Mouse (Mus musculus): ENCODE measurements around the gene Rfx3. TPM values are rescaled to one million over a fixed set of nuclear protein-coding genes. Genes with fewer than 3 reads are reported as not detected.

Gene Rfx3
- polyA plus RNA-seq, 1 experiment from 2014 or later = 28.7 TPM

DNA sequence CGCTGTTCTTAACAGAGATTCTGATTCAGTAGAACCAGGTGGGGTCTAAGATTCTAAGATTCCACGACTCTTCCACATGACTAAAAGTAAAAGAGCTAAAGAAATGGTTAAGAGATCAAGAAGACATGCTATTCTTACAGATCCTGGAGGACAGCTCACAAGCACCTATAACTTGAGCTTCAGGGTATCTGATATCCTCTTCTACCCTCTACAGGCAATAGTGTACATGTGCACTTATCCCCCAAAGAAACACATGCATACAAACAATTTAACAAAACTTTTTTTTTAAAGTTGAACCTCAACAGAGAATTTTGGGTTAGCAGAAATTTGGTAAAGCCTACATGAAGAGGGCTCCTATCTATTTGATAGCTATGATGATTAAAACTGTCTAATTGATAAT is 79.8 kb downstream of the Rfx3 start:
- no peaks in the 10 kb centered on the region for H3K27me3 ChIP-seq (ENCODE audit: control insufficient read depth, insufficient read depth, low read length)
- DNase-seq (ENCODE audit: low spot score) = no peak

DNA sequence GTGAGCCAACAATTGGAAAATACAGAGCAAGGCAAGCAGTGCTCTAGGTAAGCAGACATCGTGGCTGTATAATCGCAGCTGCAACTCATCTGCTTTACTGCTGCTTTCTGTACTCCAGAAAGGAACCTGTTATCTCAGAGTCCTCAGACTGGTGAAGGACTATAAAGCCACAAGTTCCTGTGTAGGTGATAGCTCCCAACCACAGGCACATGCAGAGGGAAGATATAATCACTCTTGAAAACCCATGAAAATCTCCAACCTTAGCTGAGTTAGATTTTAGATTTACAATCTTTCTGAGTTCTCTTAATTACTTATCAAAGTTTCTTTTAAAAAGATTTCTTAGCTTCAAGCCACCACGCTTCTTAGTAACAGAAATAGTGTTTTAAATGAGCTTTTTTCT is 84.6 kb downstream of the Rfx3 start:
- no peak overlapping the region for H3K27ac ChIP-seq (ENCODE audit: low read depth, low read length)
- H3K27me3 ChIP-seq (ENCODE audit: control insufficient read depth, insufficient read depth, low read length) = no peaks in the 10 kb centered on the region
- H3K4me1 ChIP-seq (ENCODE audit: control insufficient read depth, insufficient read depth, low read length) = no peaks in the 10 kb centered on the region
- no peak for DNase-seq (ENCODE audit: low spot score)
- no peak overlapping the region for H3K4me2 ChIP-seq (ENCODE audit: low read depth)
- no peak overlapping the region for H3K4me3 ChIP-seq (ENCODE audit: low read depth, low read length)
- H3K9me3 ChIP-seq (ENCODE audit: control insufficient read depth, low read length) = no peaks in the 10 kb centered on the region
- ATAC-seq (ENCODE audit: insufficient read depth, low FRiP score, low TSS enrichment) = no peak
- H3K9ac ChIP-seq (ENCODE audit: low read length) = no peak overlapping the region
- H3K36me3 ChIP-seq (ENCODE audit: control insufficient read depth, insufficient read depth, low read length) = no peaks in the 10 kb centered on the region
- 91% methylated on average over 3 of the region's 3 CpGs for WGBS

More for the DNA sequence above, 79.8 kb downstream of the Rfx3 start:
- H3K9ac ChIP-seq (ENCODE audit: low read length) = no peak overlapping the region
- no peaks in the 10 kb centered on the region for H3K36me3 ChIP-seq (ENCODE audit: control insufficient read depth, insufficient read depth, low read length)
- no peaks in the 10 kb centered on the region for H3K4me1 ChIP-seq (ENCODE audit: control insufficient read depth, insufficient read depth, low read length)
- no peaks in the 10 kb centered on the region for H3K9me3 ChIP-seq (ENCODE audit: control insufficient read depth, low read length)
- no peak overlapping the region for H3K27ac ChIP-seq (ENCODE audit: low read depth, low read length)
- H3K4me3 ChIP-seq (ENCODE audit: low read depth, low read length) = no peak overlapping the region
- no peak overlapping the region for H3K4me2 ChIP-seq (ENCODE audit: low read depth)
- WGBS = 93% methylated on average over 2 of the region's 2 CpGs
- ATAC-seq (ENCODE audit: insufficient read depth, low FRiP score, low TSS enrichment) = no peak

GRCm38 (mm10) chr19:27919040-27919439 is 91.9 kb downstream of the Rfx3 start:
- Histone ChIP-seq H3K27ac (ENCODE audit: low read depth, low read length) (no peak overlapping the region), H3K4me2 (ENCODE audit: low read depth) (no peak overlapping the region), H3K9ac (ENCODE audit: low read length) (no peak overlapping the region), H3K27me3 (ENCODE audit: control insufficient read depth, insufficient read depth, low read length) (no peaks in the 10 kb centered on the region), H3K36me3 (ENCODE audit: control insufficient read depth, insufficient read depth, low read length) (no peaks in the 10 kb centered on the region), H3K9me3 (ENCODE audit: control insufficient read depth, low read length) (no peaks in the 10 kb centered on the region), H3K4me1 (ENCODE audit: control insufficient read depth, insufficient read depth, low read length) (no peaks in the 10 kb centered on the region), H3K4me3 (ENCODE audit: low read depth, low read length) (no peak overlapping the region)
- DNase-seq (ENCODE audit: low spot score) = peak; percentile 21
- no peak for ATAC-seq (ENCODE audit: insufficient read depth, low FRiP score, low TSS enrichment)
- WGBS = 63% methylated on average over 2 of the region's 2 CpGs

DNA sequence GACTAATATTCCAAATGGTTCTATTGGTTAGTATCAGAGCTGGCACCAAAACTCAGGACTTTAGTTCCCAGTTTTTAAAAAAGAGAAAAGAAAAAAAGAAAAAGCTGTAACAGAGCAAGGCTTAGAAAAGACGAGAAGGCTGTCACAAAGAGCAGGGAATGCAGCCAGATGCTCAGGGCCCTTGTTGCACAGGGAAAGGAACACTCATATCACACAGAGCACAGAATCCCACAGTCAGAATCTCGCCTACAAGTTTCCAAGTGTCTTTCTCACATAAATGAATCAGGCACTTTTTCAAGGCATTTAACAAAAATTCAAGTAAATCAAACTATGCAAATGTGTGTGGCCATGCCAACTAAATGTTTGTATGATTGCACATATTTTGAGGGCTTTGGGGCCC is 94.5 kb downstream of the Rfx3 start:
- H3K27me3 ChIP-seq (ENCODE audit: control insufficient read depth, insufficient read depth, low read length) = no peaks in the 10 kb centered on the region
- H3K4me3 ChIP-seq (ENCODE audit: low read depth, low read length) = no peak overlapping the region

GRCm38 (mm10) chr19:27906976-27907375 is 104.0 kb downstream of the Rfx3 start:
- Histone ChIP-seq H3K4me3 (ENCODE audit: low read depth, low read length) (no peak overlapping the region), H3K27me3 (ENCODE audit: control insufficient read depth, insufficient read depth, low read length) (no peaks in the 10 kb centered on the region), H3K4me1 (ENCODE audit: control insufficient read depth, insufficient read depth, low read length) (peaks cover 6% of the 10 kb centered on the region), H3K27ac (ENCODE audit: low read depth, low read length) (no peak overlapping the region), H3K9me3 (ENCODE audit: control insufficient read depth, low read length) (no peaks in the 10 kb centered on the region), H3K4me2 (ENCODE audit: low read depth) (no peak overlapping the region), H3K36me3 (ENCODE audit: control insufficient read depth, insufficient read depth, low read length) (no peaks in the 10 kb centered on the region), H3K9ac (ENCODE audit: low read length) (no peak overlapping the region)
- WGBS = 60% methylated on average over 5 of the region's 5 CpGs
- no peak for DNase-seq (ENCODE audit: low spot score)
- no peak for ATAC-seq (ENCODE audit: insufficient read depth, low FRiP score, low TSS enrichment)

More for the DNA sequence above, 94.5 kb downstream of the Rfx3 start:
- ATAC-seq (ENCODE audit: insufficient read depth, low FRiP score, low TSS enrichment) (no peak), DNase-seq (ENCODE audit: low spot score) (no peak)
- 64% methylated on average over 2 of the region's 2 CpGs for WGBS
- H3K9me3 ChIP-seq (ENCODE audit: control insufficient read depth, low read length) = no peaks in the 10 kb centered on the region
- no peaks in the 10 kb centered on the region for H3K4me1 ChIP-seq (ENCODE audit: control insufficient read depth, insufficient read depth, low read length)
- H3K36me3 ChIP-seq (ENCODE audit: control insufficient read depth, insufficient read depth, low read length) = no peaks in the 10 kb centered on the region
- H3K4me2 ChIP-seq (ENCODE audit: low read depth) = no peak overlapping the region
- no peak overlapping the region for H3K27ac ChIP-seq (ENCODE audit: low read depth, low read length)
- H3K9ac ChIP-seq (ENCODE audit: low read length) = no peak overlapping the region

DNA sequence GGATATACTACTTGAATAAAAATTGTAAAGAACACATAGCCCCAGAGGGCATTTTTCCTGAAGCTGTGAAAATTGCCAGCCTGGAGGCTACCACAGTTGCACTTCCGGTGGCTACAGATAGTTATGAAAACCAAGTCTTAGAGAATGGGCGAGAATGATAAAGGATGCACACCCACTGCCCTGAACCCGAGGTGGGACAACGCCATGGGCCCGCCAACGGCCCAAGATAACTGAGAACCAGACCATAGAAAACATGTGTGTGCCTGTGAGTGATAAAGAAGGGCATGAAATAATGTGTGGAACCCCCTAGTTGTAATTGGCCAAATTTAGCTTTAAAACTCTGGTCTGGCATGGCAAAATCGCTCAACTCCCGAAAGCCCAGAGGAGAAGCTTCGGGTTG is 105.0 kb downstream of the Rfx3 start:
- ATAC-seq (ENCODE audit: insufficient read depth, low FRiP score, low TSS enrichment) (no peak), DNase-seq (ENCODE audit: low spot score) (no peak)
- Histone ChIP-seq H3K36me3 (ENCODE audit: control insufficient read depth, insufficient read depth, low read length) (no peaks in the 10 kb centered on the region), H3K27ac (ENCODE audit: low read depth, low read length) (no peak overlapping the region), H3K9ac (ENCODE audit: low read length) (no peak overlapping the region), H3K4me3 (ENCODE audit: low read depth, low read length) (no peak overlapping the region), H3K27me3 (ENCODE audit: control insufficient read depth, insufficient read depth, low read length) (no peaks in the 10 kb centered on the region), H3K4me2 (ENCODE audit: low read depth) (no peak overlapping the region), H3K9me3 (ENCODE audit: control insufficient read depth, low read length) (no peaks in the 10 kb centered on the region), H3K4me1 (ENCODE audit: control insufficient read depth, insufficient read depth, low read length) (peaks cover 6% of the 10 kb centered on the region)
- 89% methylated on average over 9 of the region's 9 CpGs for WGBS

GRCm38 (mm10) chr19:27905172-27905571 is 105.8 kb downstream of the Rfx3 start:
- Histone ChIP-seq H3K9me3 (ENCODE audit: control insufficient read depth, low read length) (no peaks in the 10 kb centered on the region), H3K27ac (ENCODE audit: low read depth, low read length) (no peak overlapping the region), H3K36me3 (ENCODE audit: control insufficient read depth, insufficient read depth, low read length) (no peaks in the 10 kb centered on the region), H3K9ac (ENCODE audit: low read length) (no peak overlapping the region), H3K4me1 (ENCODE audit: control insufficient read depth, insufficient read depth, low read length) (peaks cover 6% of the 10 kb centered on the region), H3K27me3 (ENCODE audit: control insufficient read depth, insufficient read depth, low read length) (no peaks in the 10 kb centered on the region), H3K4me3 (ENCODE audit: low read depth, low read length) (no peak overlapping the region), H3K4me2 (ENCODE audit: low read depth) (no peak overlapping the region)
- DNase-seq (ENCODE audit: low spot score) (no peak), ATAC-seq (ENCODE audit: insufficient read depth, low FRiP score, low TSS enrichment) (no peak)
- WGBS = 46% methylated on average over 1 of the region's 1 CpGs

DNA sequence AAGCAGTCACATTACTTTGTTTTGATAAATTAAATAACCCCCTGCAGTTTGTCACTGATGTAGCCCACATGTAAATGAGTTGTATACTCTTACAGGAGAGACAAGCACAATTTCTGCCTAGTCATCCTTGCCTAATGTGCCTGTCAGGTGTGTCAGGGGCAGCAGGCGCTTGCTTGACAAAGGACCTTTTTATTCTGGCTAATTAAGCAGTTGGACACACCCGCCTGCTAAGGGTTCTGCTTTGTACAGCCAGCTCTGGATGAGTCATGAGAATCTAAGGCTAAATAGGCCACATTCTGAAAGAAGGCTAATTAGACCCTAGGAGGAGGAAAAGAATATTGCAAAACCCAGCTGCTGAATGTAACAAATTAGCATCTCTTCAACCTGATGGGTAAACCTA is 106.3 kb downstream of the Rfx3 start:
- Histone ChIP-seq H3K4me2 (ENCODE audit: low read depth) (no peak overlapping the region), H3K9ac (ENCODE audit: low read length) (no peak overlapping the region), H3K9me3 (ENCODE audit: control insufficient read depth, low read length) (no peaks in the 10 kb centered on the region), H3K36me3 (ENCODE audit: control insufficient read depth, insufficient read depth, low read length) (no peaks in the 10 kb centered on the region), H3K27ac (ENCODE audit: low read depth, low read length) (no peak overlapping the region), H3K27me3 (ENCODE audit: control insufficient read depth, insufficient read depth, low read length) (no peaks in the 10 kb centered on the region), H3K4me3 (ENCODE audit: low read depth, low read length) (no peak overlapping the region), H3K4me1 (ENCODE audit: control insufficient read depth, insufficient read depth, low read length) (peaks cover 6% of the 10 kb centered on the region)
- DNase-seq (ENCODE audit: low spot score) (peak; percentile 48), ATAC-seq (ENCODE audit: insufficient read depth, low FRiP score, low TSS enrichment) (peak; percentile 83)
- WGBS = 38% methylated on average over 2 of the region's 2 CpGs

- Histone ChIP-seq H3K9ac (ENCODE audit: low read length) (no peak overlapping the region), H3K4me3 (ENCODE audit: low read depth, low read length) (no peak overlapping the region), H3K36me3 (ENCODE audit: control insufficient read depth, insufficient read depth, low read length) (no peaks in the 10 kb centered on the region), H3K9me3 (ENCODE audit: control insufficient read depth, low read length) (no peaks in the 10 kb centered on the region), H3K27ac (ENCODE audit: low read depth, low read length) (no peak overlapping the region), H3K4me1 (ENCODE audit: control insufficient read depth, insufficient read depth, low read length) (peaks cover 6% of the 10 kb centered on the region), H3K4me2 (ENCODE audit: low read depth) (no peak overlapping the region), H3K27me3 (ENCODE audit: control insufficient read depth, insufficient read depth, low read length) (no peaks in the 10 kb centered on the region)
- DNase-seq (ENCODE audit: low spot score) (no peak), ATAC-seq (ENCODE audit: insufficient read depth, low FRiP score, low TSS enrichment) (0 out of 2 replicates have a peak, but pooled peaks have one; percentile 48)
- 47% methylated on average over 4 of the region's 4 CpGs for WGBS
These were observed 106.8 kb downstream of the Rfx3 start for GRCm38 (mm10) chr19:27904209-27904608.
